Mouse (Mus musculus) yolk sac, embryonic 10.5 days (tissue): Measurements from ENCODE around the gene Olfr118.
"Not testable (repeated sequence)": the region's sequence is repeated elsewhere in the genome, so short reads cannot be mapped to it uniquely, and the experiment has no call there.

Experiments used
- DNase-seq: peaks from one replicate; pipeline ENCODE4 v3.0.0-alpha.2; 2017; ENCODE audit warnings: low spot score

Olfr118 gene

DNA sequence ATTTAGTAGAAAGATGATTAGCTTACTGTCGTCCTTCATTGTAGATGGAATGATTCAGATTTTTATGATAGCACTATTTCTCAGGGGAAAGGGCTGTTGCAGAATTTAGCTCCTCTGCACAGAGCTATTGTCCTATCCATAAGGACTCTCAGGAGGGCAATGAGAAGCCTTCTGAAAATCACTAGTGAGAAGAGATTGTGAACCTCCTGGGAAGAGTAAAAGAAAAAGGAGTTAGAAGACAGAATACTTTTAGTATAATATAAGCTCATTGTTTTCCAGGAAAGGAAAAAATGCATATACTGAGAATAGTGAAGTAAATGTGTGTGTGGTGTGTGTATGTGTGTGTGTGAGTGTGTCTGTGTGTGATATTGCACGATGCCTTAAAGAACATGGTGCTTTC is at the start of gene Olfr118:
Gene Olfr118, plus strand, starts transcription at position 301 of the 400 bp plus-strand sequence.
- DNase-seq: no peak

DNA sequence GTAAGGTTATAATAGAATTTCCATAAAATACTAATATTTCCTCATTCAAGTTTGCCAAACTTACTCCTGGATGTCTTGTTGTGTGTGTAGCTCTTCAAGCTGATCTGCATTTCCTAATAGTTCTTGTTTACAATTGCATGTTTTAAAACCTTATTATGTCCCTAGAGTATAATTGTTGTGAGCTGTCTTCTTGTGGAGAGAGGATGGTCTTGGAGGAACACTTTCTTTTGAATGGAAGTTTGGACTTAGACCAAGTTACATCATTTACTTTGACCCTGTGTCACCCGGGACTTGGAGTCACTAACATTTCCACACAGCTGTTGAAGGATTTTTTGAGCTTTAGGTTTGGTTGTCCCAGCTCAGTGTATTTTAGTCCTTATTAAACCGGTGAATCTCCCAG is 39.8 kb upstream of the Olfr118 start, which contains the start of the genes Olfr115 and Olfr116:
Gene Olfr115, minus strand, starts transcription at position 101 of the 400 bp plus-strand sequence.
Gene Olfr116, minus strand, starts transcription at position 191 of the 400 bp plus-strand sequence.
- no peak for DNase-seq

DNA sequence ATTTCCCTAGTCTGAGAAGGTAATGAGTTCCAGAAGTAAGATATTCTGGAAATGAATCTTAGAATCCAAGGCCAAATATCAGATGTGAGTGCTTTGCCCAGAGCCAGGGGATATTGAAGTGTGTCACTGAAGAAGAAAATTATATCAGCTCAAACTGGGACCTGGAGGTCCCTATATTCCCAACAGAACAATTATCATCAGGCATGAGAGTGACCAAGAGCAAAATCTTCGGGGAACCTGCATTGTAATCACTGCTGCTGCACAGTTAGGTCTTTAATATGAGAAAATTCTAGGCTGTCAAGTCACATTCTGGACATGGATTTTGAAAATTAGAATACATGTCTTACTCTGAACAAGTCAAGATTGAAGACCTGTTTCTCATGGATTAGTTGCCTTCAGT is 3.1 kb upstream of the Olfr118 start, which contains the start of gene Olfr117:
Gene Olfr117, minus strand, starts transcription at position 101 of the 400 bp plus-strand sequence.
- no peak for DNase-seq

DNA sequence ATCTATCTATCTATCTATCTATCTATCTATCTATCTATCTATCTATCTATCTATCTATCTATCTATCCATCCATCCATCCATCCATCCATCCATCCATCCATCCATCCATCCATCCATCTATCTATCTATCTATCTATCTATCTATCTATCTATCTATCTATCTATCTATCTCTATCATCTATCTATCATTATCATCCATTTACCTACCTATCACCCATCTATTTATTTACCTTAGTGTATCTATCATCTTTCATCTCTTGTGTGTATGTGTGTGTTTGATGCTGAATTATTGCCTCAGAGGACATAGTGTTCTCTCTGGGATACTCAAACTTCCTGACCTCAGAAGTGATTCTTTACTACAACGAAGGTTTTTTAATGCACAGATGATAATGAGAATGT is 29.5 kb downstream of the Olfr118 start, which contains the start of gene Olfr119:
Gene Olfr119, plus strand, starts transcription at position 301 of the 400 bp plus-strand sequence.
- DNase-seq: not testable (repeated sequence)

DNA sequence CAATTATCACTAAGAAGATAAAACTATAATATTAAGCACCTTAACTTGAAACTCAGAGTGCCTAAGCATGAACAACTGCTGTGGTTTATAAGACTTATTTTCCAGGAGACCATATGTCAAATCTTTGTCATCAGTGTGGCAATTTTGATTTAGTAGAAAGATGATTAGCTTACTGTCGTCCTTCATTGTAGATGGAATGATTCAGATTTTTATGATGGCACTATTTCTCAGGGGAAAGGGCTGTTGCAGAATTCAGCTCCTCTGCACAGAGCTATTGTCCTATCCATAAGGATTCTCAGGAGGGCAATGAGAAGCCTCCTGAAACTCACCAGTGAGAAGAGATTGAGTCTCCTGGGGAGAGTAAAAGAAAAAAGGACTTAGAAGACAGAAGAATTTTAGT is 54.7 kb downstream of the Olfr118 start, which contains the start of gene Olfr120:
Gene Olfr120, plus strand, starts transcription at position 301 of the 400 bp plus-strand sequence.
- no peak for DNase-seq
